Mouse (Mus musculus) embryonic facial prominence, embryonic 14.5 days (tissue): ENCODE results near the gene Clpx. TPM values are rescaled to one million over a fixed set of nuclear protein-coding genes. Genes with fewer than 3 reads are reported as not detected.
A peak's percentile ranks its signal among the peaks of the same experiment; 100 is the strongest.
"Not testable (repeated sequence)": the region's sequence is repeated elsewhere in the genome, so short reads cannot be mapped to it uniquely, and the experiment has no call there.

Experiments used
- ATAC-seq: fragments of 200-750 bp; cut with Nextera tagmentation; 2 replicates; pipeline ENCODE4 v1.8.0; 2017; ENCODE audit warnings: low read depth, moderate number of reproducible peaks, moderate TSS enrichment
- DNase-seq: peaks from one replicate; pipeline ENCODE4 v3.0.0-alpha.2; 2015; ENCODE audit warnings: low spot score
- H3K27ac ChIP-seq: fragments of 300-500 bp; sonication (generic); replicated peaks from 2 replicates; pipeline ENCODE4 v1.5.1; 2014; ENCODE audit warnings: low read depth, mild to moderate bottlenecking, low read length, moderate library complexity
- H3K27me3 ChIP-seq: fragments of 300-500 bp; sonication (generic); replicated peaks from 2 replicates; pipeline ENCODE4 v1.6.1; 2014; ENCODE audit warnings: low read length; ENCODE audit not compliant: control insufficient read depth, insufficient read depth
- H3K36me3 ChIP-seq: fragments of 300-500 bp; sonication (generic); 2 replicates; pipeline ENCODE4 v1.6.1; 2014; ENCODE audit warnings: low read length, mixed read lengths; ENCODE audit not compliant: control insufficient read depth, insufficient read depth
- H3K4me1 ChIP-seq: fragments of 300-500 bp; sonication (generic); 2 replicates; pipeline ENCODE4 v1.6.1; 2014; ENCODE audit warnings: antibody characterized with exemption, low read length; ENCODE audit not compliant: control insufficient read depth, insufficient read depth
- H3K4me2 ChIP-seq: fragments of 300-500 bp; sonication (generic); 2 replicates; pipeline ENCODE4 v1.6.1; 2014; ENCODE audit warnings: low read depth, mild to moderate bottlenecking, low read length, moderate library complexity, mixed read lengths
- H3K4me3 ChIP-seq: fragments of 300-500 bp; sonication (generic); 2 replicates; pipeline ENCODE4 v1.5.1; 2014; ENCODE audit warnings: low read depth, mild to moderate bottlenecking, low read length
- H3K9ac ChIP-seq: fragments of 300-500 bp; sonication (generic); 2 replicates; pipeline ENCODE4 v1.6.1; 2014; ENCODE audit warnings: low read depth, mild to moderate bottlenecking, low read length, moderate library complexity, mixed read lengths
- H3K9me3 ChIP-seq: fragments of 300-500 bp; sonication (generic); 2 replicates; pipeline ENCODE4 v1.6.1; 2016; ENCODE audit warnings: low read length; ENCODE audit not compliant: control insufficient read depth
- WGBS: fragments of 180-500 bp; shearing (Covaris S2); extraction: QIAGEN DNeasy Blood & Tissue Kit; methylation state at CpG from one replicate; pipeline ENCODE4 v1.1.7; 2014; 5-methylcytosine and 5-hydroxymethylcytosine counted together
- polyA plus RNA-seq: library from polyadenylated mRNA; unstranded; fragments of >200 nt; fragmentation: Nextera tagmentation; extraction: Ambion mirVana; gene quantifications from 2 replicates; pipeline ENCODE4 v1.2.1, GENCODE M21; 2014

The Clpx gene
- polyA plus RNA-seq, 1 experiment from 2014 or later = 55.8 TPM

DNA sequence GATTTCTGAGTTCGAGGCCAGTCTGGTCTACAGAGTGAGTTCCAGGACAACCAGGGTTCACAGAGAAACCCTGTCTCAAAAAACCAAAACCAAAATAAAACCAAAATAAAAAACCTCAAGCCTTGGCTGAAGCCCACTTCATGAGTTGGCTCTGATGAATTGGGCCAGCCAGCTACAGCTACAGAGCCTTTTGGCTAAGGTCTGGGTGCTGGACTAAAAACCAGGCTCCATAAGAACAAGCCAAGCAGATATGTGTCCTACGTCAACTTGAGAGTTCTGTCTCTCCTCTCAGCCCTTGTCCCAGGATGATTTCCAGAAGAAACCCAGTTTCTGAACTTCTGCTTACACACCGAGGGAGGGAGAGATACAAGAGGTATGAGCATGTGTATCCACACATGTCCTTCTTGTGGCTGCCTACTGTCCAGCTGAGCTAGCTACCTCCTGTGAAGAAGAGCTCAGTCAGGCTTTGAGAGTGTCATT, 31.4 kb upstream of the Clpx start:
- no peak overlapping the region for H3K27ac ChIP-seq
- no peak overlapping the region for H3K9ac ChIP-seq
- no peak overlapping the region for H3K4me3 ChIP-seq
- H3K27me3 ChIP-seq = no peaks in the 10 kb centered on the region
- ATAC-seq = no peak
- WGBS = 88% methylated on average over 3 of the region's 3 CpGs
- peaks cover 9% of the 10 kb centered on the region for H3K4me1 ChIP-seq
- no peaks in the 10 kb centered on the region for H3K9me3 ChIP-seq
- no peak overlapping the region for H3K4me2 ChIP-seq
- DNase-seq = no peak
- no peaks in the 10 kb centered on the region for H3K36me3 ChIP-seq

DNA sequence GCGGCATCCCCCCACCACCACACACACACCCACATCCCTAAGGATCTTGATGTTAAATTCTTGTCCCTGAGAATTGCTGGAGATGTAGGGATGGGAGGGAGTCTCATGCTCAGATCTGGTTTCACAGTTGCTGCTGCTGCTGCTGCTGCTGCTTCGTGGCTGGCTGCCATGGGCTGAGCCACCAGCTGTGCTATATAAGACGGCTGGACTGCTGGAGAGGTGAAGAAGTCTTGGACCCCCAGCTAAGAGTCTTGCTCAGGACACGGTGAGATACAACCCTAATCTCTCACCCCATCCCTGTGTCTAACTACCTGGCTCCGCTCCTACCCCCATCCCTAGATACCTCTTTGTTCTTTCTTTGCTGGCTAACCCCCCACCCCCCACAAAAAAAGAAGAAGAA, 29.1 kb upstream of the Clpx start, which contains the start of gene Cilp:
Cilp (plus strand) TSS at position 222 of the 400 bp plus-strand sequence.
- Histone ChIP-seq H3K36me3 (no peaks in the 10 kb centered on the region), H3K27me3 (no peaks in the 10 kb centered on the region), H3K4me1 (peaks cover 17% of the 10 kb centered on the region), H3K9me3 (no peaks in the 10 kb centered on the region), H3K9ac (no peak within 1 kb of the TSS), H3K27ac (no peak within 1 kb of the TSS), H3K4me3 (no peak within 1 kb of the TSS), H3K4me2 (no peak within 1 kb of the TSS)
- WGBS = 38% methylated on average over 5 of the region's 5 CpGs
- DNase-seq (peak; percentile 72), ATAC-seq (peak; percentile 73; the same call in 1 of the 2 replicates)

- Histone ChIP-seq H3K4me2 (no peak overlapping the region), H3K4me3 (no peak overlapping the region), H3K4me1 (peaks cover 17% of the 10 kb centered on the region), H3K36me3 (no peaks in the 10 kb centered on the region), H3K9me3 (no peaks in the 10 kb centered on the region), H3K27ac (peak overlapping the region; percentile 72), H3K27me3 (no peaks in the 10 kb centered on the region), H3K9ac (peak overlapping the region; percentile 38; the same call in 1 of the 2 replicates)
- 40% methylated on average over 7 of the region's 7 CpGs for WGBS
- peak; percentile 86 for ATAC-seq
- DNase-seq = peak; percentile 86
These were observed 26.1 kb upstream of the Clpx start for GRCm38 (mm10) chr9:65267742-65268515.

DNA sequence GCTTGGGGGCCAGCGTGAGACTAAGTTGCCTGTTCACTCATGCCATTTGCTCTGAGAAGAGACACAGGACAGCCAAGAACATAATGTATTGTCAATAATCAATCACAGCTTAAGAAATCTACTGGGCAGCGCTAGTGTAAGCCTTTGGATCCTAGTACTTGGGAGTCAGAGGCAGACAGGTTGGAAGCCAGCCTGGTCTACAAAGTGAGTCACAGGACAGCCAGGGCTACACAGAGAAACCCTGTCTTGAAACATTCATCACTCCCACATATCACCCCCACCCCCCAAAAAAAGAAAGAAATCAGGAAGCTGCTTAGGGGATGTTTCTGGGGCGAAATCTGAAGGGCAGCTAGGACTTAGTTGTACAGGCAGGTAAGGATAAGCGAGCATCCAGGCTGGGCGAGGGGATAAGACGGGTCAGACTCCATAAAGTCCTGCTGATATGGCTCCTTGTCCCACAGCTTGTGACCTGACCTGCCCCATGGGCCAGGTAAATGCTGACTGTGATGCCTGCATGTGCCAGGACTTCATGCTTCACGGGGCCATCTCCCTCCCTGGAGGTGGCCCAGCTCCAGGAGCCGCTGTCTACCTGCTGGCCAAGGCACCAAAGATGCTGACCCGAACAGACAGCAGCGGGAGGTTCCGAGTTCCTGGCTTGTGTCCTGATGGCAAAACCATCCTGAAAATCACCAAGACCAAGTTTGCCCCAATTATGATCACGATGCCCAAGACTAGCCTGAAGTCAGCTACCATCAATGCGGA, 20.8 kb upstream of the Clpx start:
- WGBS = 89% methylated on average over 13 of the region's 13 CpGs
- DNase-seq (no peak), ATAC-seq (no peak)
- Histone ChIP-seq H3K9me3 (no peaks in the 10 kb centered on the region), H3K27me3 (no peaks in the 10 kb centered on the region), H3K4me3 (no peak overlapping the region), H3K4me1 (0 out of 2 replicates have a peak, but pooled peaks cover 3% of the 10 kb centered on the region), H3K27ac (no peak overlapping the region), H3K4me2 (no peak overlapping the region), H3K9ac (no peak overlapping the region), H3K36me3 (no peaks in the 10 kb centered on the region)

GRCm38 (mm10) chr9:65273873-65274272, 20.2 kb upstream of the Clpx start:
- H3K4me2 ChIP-seq = no peak overlapping the region
- no peak overlapping the region for H3K9ac ChIP-seq
- no peak overlapping the region for H3K4me3 ChIP-seq
- no peaks in the 10 kb centered on the region for H3K4me1 ChIP-seq
- DNase-seq (no peak), ATAC-seq (no peak)
- WGBS = 75% methylated on average over 4 of the region's 4 CpGs
- no peaks in the 10 kb centered on the region for H3K27me3 ChIP-seq
- no peaks in the 10 kb centered on the region for H3K36me3 ChIP-seq
- H3K27ac ChIP-seq = no peak overlapping the region
- no peaks in the 10 kb centered on the region for H3K9me3 ChIP-seq

DNA sequence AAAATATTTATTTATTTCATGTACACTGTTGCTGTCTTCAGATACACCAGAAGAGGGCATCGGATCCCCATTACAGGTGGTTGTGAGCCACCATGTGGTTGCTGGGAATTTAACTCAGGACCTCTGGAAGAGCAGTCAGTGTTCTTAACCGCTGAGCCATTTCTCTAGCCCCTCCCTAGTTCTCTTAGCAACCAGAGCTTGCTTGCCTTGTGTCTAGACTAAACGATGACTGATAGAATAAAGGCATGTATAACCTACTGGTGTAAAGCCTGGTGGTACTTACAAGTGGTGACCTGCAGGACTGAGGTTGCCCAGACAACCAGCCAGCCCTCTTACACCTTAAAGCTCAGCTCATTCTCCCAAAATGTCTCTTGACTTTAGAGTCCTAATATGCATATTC, 19.2 kb upstream of the Clpx start:
- not testable (repeated sequence) for H3K36me3 ChIP-seq, H3K4me1 ChIP-seq, H3K4me3 ChIP-seq, H3K9me3 ChIP-seq, H3K4me2 ChIP-seq, H3K9ac ChIP-seq, H3K27ac ChIP-seq, DNase-seq, H3K27me3 ChIP-seq, ATAC-seq
- 81% methylated on average over 3 of the region's 3 CpGs for WGBS

- Histone ChIP-seq H3K27ac (no peak overlapping the region), H3K4me3 (no peak overlapping the region), H3K4me1 (no peaks in the 10 kb centered on the region), H3K9me3 (no peaks in the 10 kb centered on the region), H3K4me2 (no peak overlapping the region), H3K9ac (no peak overlapping the region), H3K27me3 (no peaks in the 10 kb centered on the region), H3K36me3 (no peaks in the 10 kb centered on the region)
- WGBS = 83% methylated on average over 4 of the region's 4 CpGs
- ATAC-seq (no peak), DNase-seq (no peak)
These were observed 18.1 kb upstream of the Clpx start for GRCm38 (mm10) chr9:65275810-65276530.

GRCm38 (mm10) chr9:65281536-65282151, 12.4 kb upstream of the Clpx start:
- H3K9ac ChIP-seq = no peak overlapping the region
- no peak overlapping the region for H3K4me2 ChIP-seq

More at GRCm38 (mm10) chr9:65281536-65282151, 12.4 kb upstream of the Clpx start:
- Histone ChIP-seq H3K27me3 (no peaks in the 10 kb centered on the region), H3K27ac (no peak overlapping the region), H3K4me1 (no peaks in the 10 kb centered on the region), H3K36me3 (no peaks in the 10 kb centered on the region), H3K9me3 (no peaks in the 10 kb centered on the region), H3K4me3 (no peak overlapping the region)
- DNase-seq (peak; percentile 23), ATAC-seq (0 out of 2 replicates have a peak, but pooled peaks have one; percentile 47)
- 80% methylated on average over 5 of the region's 5 CpGs for WGBS
